Mouse (Mus musculus) adipocyte (in vitro differentiated cells): Measurements from ENCODE around the gene Hpgd.
"Not testable (repeated sequence)": the region's sequence is repeated elsewhere in the genome, so short reads cannot be mapped to it uniquely, and the experiment has no call there.

Experiments used
- DNase-seq: peaks from one replicate; pipeline ENCODE4 v3.0.0-alpha.2; 2016; ENCODE audit warnings: low spot score

Hpgd gene

DNA sequence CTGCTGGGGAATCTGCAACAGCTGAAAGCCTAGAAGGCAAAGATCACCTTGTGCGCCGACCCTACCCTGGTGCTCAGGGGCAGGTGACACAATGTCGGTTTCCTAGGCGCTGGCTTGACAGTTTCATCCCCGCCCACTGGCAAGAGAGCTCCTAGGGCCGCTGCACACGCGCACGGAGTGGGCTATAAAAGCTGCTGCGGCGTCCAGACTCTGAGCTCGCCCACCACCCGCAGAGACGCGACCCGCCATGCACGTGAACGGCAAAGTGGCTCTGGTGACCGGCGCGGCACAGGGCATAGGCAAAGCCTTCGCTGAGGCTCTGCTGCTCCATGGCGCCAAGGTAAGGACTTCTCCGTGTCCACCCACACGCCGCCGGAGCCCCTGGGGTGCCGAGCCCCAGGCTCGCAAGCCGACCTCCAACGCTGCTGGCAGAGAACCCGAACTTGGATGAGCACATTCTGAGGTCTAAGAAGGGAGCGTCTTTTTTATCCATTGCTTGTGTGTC lies at the start of gene Hpgd:
TSS of gene Hpgd (plus strand) at position 213 of the 505 bp plus-strand sequence.
- no peak for DNase-seq

DNA sequence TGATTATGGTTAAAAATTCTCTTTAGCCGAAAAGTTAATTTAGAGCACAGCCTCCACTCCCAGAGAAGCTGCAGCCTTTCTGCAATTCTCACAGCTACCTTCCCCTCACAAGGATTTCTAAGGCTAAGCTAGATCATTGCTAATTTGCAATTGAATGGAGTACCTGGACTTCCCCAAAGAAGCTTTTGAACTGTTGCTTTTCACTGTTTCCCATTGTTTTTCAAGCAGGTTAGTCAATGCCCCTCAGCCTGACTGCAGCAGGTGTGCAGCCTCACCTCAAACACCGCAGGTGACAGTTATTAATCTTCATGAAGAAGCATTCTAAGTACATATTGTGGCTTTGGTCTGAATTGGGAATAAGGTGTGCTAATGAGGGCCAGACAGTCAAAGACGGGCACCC lies 42.7 kb upstream of the Hpgd start:
- not testable (repeated sequence) for DNase-seq

DNA sequence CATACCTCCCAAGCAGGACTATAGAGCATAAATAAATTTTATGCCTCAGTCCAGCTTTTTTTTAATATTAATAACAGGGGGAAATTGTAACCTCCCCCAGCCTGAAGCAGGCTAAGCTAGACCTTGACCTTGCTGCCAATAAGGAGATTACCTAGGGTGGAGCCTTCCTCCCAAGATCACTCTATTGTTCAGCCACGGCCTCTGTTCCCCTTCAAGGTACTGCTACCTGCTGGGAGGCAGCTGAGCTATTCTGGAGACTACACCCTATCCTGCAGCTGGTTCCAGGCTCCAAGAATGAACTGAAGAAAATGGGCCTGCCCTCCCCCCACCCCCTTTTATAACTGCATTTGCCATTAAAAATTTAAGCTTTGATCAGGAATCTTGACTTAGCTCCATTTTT lies 42.1 kb upstream of the Hpgd start:
- DNase-seq, result no peak

DNA sequence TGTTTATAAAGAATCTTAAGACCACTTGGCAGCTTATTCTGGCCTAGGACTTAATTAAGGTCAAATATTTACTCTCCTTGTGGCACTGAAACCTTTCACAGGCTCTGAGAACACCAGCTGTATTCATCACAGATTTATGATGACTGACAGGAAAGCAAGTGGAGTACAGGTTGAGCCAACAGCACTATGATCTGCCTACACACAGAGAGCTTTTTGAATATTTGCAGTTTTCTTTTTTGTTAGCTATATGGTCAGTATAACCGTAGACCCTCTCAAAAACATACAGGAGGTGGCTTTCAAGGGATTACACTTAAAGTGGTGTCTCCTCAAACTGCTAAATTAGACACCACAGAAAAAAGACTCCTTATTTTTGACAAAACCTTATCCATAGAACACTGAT lies 33.2 kb upstream of the Hpgd start:
- DNase-seq, result no peak

DNA sequence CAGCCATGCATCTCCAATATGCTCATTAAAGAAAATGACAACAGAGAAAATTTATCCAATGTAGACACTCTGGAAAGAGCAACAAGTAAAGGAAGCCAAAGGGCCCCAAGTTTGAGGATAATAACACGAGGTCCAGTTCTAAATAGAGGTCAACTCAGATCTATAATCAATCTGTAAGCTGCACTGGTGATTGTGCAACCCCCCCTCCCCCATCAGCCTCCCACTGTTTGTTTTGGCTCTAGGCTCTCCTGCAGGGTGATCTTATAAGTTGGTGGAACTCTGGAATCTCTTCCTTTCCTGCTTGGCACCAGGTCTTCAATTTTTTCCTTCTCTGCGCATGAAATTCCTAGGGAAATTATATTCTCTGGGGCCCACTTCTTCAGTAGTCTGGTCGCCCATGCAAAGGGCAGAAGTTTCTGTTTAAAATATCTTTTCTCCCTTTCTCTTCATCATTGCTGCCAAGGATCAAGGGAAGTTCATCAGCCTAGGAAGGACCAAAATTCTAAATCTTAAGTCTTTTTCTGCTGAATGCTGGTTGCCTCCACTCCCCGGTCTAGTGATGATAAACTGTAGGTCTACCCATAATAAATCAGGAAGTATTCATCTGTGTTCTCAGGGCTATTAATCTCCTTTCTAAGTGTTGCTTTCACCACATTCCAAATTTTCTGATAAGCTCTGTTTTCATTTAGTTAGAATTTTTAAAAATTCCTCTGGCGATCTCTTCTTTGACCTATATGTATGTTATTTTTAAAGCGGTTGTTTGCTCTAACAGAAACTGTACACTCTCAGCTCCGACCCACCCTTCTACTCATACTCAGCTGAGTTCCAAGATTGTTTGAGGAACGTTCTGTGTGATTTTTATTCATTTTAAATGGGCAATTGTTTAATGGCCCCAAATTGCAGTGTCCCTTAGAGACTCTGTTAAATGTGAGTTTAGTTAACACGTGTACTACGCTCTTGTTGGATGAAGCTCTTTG lies 24.4 kb upstream of the Hpgd start:
- peak; percentile 42 for DNase-seq

DNA sequence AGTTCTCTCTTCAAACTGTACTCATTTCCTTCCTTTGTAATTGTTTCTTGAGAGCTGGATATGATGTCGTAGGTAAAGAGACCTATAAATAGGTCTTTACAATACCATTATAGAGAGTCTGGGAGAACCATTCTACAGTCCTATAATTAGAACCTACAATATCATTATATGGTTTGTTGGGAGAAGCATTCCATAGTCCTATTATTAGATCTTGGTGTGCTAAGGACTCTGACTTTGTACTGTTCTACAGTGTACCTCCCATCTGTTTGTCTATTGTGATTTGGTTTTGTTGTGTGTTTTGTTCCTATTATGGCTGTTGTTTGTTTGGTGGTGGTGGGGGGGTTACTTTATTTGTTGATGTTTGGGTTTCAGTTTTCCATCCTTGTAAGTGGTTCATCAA lies 21.5 kb upstream of the Hpgd start:
- DNase-seq, result no peak

DNA sequence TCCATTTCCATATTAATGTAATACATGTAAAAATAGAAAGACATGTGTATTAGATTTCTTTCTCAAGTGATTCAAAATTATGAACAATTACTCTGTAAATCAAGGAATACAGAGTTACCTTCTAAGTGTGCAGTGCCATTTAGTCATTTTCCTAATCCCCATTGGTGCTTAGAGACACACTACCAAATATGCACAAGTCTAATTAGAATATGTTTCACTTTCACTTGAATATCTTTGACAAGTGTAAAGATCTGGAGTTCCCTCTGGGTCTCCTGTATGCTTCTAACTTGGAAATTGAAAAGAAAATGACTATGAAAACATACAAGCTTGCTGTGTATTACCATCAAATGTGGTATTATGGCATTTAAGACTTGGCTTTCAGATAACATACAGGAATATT lies 19.1 kb upstream of the Hpgd start:
- DNase-seq, result no peak

DNA sequence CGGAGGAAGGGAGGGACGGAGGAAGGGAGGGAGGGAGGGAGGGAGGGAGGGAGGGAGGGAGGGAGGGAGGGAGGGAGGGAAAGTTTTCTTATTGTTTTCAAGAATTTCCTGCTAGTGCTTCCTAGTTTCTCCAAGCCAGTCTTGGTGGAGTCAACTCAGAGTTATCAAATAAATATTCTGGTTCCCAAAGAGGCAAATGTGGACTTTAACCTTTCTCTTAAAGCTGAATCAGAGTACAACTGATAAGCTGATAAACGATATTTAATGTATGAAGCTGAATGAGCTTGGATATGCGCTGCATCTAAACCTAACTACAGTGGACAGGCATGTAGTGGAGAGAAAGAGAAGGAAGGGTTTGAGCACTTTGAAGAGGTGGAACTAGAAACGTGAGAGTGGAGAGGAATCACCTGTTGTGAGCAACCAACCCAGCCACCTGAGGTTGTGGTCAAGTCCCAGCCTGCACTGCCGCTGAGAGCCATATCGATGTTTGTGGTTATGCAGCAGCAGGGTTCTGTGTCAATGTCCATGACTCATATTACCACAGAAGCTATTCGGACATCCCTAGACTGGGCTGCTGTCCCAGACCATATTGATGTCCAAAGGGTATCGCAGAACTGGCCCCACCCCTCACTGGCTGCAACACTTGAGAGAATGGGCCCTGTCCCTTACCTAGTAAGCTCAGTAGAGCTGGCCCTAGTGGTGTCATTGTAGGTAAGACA lies 16.4 kb upstream of the Hpgd start:
- peak; percentile 70 for DNase-seq

DNA sequence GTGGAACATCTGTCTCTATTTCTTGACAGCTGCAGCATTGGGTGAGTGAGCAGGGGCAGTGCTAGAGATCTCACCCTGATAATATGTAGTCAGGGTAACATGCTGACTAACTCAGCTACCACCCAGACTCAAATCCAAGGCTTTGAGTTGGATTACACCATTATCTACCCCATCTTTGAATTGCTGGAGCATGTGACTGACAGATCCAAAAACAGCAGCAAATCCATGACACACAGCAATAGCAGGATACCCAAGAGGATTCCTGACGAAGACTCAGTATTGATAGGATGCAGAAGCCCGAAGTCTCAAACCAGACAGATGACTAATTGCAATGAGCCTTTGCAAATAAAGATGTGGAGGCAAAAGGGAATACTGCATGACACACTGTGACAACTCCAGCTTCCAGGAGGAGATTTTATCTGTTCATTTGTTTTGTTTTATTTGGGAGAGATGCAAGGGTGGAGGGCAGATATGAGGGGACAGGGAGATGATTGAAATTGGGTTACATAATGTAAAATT lies 15.8 kb upstream of the Hpgd start:
- DNase-seq, result no peak

DNA sequence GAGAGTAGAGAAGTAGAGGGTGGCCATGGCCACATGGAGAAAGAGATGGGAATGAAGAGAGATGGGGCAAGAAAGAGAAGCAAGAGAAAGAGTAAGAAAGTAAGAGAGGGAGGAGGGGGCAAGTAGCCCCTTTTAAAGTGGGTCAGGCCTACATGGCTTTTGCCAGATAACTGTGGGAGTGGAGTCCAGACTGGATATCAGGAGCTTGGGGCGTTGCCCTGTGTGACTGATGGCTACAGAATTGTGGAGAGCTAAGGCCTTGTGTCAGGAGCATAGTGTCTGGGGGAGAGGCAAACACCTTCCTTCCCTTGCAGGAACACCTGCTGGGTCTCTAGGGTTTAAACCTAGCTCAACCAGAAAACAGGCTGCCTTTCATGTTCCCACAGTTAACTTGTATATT lies 10.4 kb upstream of the Hpgd start:
- no peak for DNase-seq

DNA sequence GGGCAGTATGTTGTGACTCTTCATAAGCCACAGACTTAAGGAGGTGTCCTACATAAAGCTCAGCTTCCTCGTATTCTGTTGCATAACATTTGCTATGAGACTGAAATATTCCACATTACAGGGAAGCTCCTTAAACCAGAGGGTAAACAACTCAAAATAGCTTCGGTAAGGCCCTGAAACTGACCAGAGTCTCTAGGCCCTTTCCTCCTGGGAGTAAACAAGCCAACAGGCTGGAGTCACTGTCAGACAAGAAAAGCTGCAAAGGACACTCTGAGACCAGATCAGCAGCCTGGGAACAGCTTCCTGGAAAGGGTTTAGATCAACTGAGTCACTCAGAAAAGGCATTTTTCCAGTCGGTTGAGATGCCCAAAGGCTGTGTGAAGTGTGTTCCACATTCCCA lies 9.4 kb upstream of the Hpgd start:
- peak; percentile 84 for DNase-seq

DNA sequence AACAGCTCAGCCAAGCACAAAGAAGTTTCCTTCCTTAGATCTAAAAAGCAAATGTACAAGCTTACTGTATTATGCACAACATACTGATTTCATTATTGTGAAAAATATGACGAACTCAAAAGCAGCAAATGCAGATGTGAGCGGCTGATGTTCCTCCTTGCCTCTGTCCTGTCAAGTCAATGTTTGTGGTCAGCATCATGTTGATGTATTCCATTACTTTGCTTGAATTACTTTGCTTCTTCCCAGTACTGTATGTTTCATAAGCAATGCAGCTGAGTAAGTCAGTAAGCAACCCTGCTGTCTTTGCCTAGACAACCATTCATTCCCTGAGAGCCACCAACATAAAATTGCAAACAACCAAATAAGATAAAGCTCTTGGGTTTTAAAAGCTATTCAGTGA lies 7.7 kb upstream of the Hpgd start:
- DNase-seq, result no peak

DNA sequence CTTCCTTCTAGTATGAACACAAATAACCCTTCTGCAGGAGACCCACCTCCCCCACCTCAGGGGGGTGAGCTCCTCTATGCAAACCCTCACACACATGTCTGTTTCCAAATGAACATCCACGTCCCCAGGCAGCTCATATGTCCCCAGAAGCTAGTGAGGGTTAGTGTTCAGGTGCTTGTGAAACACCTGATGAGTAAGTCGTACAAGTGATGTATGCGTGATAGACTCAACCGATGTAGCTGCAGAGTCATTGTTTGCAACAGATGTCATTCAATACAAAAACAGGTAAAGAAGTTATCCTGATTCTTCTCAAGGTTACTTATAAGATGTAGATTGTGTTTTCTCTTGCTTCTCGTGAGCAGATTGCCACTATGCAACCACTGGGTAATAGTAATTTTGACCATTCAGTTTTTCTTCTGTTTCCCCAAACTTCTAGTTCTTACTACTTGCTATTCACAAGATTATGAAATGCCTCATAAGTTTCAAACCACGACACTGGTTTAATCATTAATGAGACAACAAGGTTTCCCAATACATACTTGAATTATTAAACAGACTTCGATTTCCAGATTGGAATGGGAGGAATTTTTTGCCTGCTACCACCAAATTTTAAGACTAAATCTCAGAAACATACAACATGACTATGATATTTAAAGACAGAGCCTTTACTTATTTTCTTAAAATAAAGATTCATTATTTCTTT lies 6.9 kb upstream of the Hpgd start:
- no peak for DNase-seq

DNA sequence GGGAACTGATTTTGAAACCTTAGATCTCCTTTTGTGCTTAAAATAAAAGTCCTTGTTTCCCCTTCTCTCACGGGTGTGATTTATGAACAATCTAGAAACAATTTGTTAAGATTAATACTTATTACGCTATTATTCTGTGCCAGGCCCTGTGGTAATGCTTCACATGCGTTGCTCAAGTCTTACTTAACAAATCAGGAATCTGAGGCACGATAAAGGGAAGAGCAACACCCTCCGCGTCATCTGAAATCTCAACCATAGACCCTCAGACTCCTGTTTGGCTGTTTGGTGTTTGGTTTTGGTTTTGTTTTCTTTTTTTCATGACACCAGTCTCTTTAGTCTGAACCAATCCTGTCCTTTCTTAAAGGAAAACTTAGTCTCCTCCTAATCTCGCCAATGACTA lies 2.1 kb upstream of the Hpgd start:
- DNase-seq, result peak; percentile 14

DNA sequence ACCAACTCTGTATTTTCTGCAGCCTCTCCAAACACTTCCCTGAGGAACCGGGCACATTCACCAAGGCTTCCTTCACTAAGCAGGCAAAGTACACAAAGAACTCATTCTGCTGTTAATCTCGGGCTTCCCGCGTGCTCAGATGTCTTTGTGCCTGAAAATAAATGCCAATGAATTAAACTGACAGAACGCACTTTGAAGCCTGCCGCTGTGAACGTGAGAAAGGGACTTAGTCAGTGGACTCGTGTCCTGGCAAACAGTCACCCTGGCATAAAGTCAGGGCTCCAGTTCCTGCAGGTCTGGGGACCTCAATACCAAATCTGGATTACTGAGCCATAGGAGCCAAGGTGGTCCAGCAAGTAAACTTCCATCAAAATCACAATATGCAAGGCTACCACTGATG lies 905 bp upstream of the Hpgd start:
- peak; percentile 75 for DNase-seq

DNA sequence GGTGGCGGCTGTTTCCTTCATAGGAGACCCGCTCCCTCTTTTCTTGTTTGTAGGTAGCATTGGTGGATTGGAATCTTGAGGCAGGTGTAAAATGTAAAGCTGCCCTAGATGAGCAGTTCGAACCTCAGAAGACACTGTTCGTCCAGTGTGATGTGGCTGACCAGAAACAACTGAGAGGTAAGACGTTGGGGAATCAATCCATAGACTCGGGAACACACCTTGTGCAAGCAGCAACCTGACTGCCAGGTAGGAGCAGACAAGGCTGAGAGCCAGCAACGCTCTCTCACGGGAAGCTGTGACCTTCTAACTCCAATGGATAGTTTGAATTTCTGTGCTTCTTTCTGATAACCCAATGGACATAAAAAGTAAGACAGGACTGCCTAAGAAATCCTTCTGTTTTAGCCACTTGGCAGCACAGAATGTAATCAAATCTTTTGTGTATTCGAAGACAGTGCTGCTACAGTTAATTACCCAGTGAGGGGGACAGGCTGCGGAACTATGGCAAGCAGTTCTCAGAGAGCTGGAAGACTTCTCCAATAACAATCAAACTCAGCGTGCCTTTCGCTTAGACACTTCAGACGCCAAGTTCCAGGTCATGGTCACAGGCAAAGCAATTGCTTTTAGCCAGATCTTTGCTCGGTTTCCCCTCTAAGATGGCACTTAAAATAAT lies 636 bp downstream of the Hpgd start:
- no peak for DNase-seq

DNA sequence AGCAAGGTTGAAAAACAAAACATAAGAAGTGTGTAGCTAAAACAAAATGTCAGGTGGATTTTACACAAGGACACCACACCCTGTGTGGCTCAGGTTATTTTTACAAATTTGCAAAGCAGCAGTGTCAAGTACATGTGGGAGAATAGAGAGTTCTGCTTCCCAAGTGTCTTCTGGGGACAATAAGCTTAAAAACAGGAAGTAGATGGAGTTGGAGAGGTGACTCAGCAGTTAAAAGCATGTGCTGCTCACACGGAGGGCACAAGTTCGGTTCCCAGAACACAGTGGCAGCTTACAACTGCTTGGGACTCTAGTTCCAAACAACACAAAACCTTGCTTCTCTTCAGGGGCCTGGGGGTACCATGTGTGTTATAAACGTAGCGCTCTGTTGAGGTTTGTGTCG lies 5.0 kb downstream of the Hpgd start:
- DNase-seq, result peak; percentile 10

DNA sequence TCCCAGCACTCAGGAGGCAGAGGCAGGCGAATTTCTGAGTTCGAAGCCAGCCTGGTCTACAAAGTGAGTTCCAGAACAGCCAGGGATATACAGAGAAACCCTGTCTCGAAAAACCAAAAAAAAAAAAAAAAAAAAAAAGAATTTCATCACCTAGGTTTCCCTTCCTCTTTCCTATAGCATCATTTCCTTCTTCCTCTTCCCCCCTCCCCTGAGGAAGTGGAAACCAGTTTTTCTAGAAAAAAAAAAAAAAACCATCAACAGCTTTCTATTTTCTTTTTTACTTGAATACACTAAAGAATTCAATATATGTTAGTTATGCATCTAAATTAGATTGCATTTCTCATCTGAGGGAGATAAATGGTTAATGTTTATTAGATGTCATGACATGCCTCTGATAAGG lies 6.9 kb downstream of the Hpgd start:
- DNase-seq, result not testable (repeated sequence)

DNA sequence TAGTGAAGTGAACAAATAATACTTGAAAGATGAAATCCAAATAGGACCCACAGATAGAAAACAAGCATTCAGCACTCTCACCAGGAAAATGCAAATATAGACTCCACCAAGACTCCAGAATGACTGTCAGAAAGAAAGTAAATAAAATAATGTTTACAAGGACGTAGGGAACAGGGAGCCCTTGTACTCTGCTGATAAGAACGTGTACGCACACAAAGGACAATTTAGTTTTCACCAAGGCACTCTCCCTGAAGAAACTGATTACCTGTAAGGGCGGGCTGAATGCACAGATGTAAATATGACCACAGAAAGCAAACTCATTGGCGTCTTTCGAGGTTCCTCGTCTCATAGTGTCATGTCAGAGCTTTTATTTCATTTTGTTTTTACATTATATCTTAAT lies 10.2 kb downstream of the Hpgd start:
- DNase-seq, result no peak

DNA sequence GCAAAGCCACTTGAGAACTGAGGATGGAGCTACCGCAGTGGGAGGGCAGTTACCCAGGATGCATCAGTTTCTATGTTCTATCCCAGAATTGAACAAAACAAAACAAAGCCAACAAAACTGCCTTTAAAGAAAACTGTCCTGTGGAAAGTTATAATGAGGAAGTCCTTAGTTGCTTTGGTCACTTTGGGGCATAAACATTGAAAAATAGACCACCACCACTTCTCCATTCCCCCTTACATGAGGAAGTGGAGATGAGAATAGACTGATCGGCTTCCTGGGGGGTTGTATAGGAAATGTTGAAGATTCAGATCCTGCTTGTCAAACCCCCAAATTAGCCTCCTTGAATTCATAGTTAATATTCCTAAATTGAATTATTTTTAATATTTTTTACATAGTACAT lies 19.2 kb downstream of the Hpgd start:
- DNase-seq, result no peak

DNA sequence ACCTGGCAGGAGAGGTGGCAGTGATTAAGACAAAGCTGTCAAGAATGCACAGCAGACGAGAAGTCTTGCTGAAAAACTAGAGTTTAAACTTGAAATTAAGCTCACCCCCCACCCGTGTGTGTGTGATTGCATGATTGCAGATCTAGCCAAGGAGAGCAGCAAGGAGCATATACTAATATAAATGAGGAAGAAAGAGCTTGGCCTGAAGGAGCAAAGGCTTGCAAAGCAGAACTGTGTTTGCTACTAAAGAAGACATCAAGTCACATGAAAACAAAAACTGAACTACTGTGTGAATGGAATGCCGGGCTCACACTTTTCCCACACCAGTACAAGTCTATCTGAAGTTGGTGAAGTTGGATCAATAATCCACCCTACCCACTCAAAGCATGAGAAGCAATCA lies 20.8 kb downstream of the Hpgd start:
- DNase-seq, result no peak

DNA sequence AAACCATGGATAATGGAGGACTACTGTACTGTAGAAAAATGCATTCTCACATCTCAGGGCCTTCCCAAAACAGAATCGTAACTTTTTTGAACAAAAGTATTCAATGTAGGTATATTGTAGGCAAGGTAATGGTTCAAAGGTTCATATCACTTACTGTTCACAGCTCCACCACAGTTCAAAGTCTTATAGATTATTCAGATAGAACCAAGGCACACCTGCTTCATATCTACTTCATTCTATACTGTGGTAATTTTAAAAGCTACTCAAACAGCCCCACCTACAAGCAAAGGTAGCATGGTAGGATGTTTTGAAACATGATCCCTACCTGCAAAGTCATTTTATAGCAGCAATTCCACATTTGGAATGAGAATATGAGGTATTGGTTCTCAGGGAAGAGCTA lies 28.9 kb downstream of the Hpgd start:
- no peak for DNase-seq
